Comparison of ENCODE assay signal across 7 mouse cellular contexts in the genomic region with DNA sequence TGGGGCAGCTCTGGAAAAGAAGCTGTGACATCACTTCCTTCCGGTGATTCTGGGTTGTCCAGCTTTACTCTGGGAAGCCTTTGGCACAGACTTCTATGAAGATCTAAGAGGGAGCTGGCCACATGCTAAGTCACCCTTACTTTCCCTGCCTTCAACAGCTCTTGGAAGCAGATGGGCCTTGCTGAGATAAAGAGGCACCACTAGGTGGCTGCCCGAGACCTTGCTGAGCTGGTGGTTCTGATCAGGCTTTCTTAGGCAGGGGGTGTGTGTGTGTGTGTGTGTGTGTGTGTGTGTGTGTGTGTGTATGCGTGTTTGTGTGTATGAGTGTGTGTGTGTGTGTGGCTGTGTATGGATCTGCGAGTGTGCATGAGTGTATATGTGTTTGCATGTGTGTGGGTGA. TPM values are rescaled to one million over a fixed set of nuclear protein-coding genes. Genes with fewer than 3 reads are reported as not detected.
DNase-seq lines count a peak whose midpoint lies in the region; ATAC-seq and TF ChIP-seq lines count a peak whose summit lies in the region.

No protein-coding gene starts in this region.

- no peaks in the 10 kb centered on the region for H3K79me2 ChIP-seq in CH12.LX (replicated peaks; ENCODE audit: control insufficient read depth, extremely low read depth, insufficient read depth, poor library complexity, severe bottlenecking)

- peak in 1 of 2 experiments; percentile 69; a peak in 2 of 4 replicates for TF ChIP-seq CTCF in CH12.LX (conservative IDR thresholded peaks at IDR 0.05 in 1 of 2, IDR thresholded peaks at IDR 0.05 in 1 of 2; ENCODE audit: low read depth in 2 of 2, low read length in 2 of 2)
- peak; percentile 58 for TF ChIP-seq CTCF in left cerebral cortex, adult 2 months (IDR thresholded peaks at IDR 0.05)
- TF ChIP-seq CTCF in small intestine, adult 2 months (IDR thresholded peaks at IDR 0.05; ENCODE audit: extremely low read depth, insufficient read length, insufficient replicate concordance, low read depth, low read length) = peak; percentile 61; the same call in 1 of the 2 replicates

- H3K27me3 ChIP-seq in CH12.LX (replicated peaks) = no peaks in the 10 kb centered on the region
- H3K27me3 ChIP-seq in forebrain, embryonic 11.5 days (ENCODE audit: control insufficient read depth, insufficient read depth, low read length) = no peaks in the 10 kb centered on the region
- no peaks in the 10 kb centered on the region for H3K27me3 ChIP-seq in hindbrain, embryonic 14.5 days (ENCODE audit: control insufficient read depth, insufficient read depth, low read length)
- no peaks in the 10 kb centered on the region for H3K27me3 ChIP-seq in small intestine, adult 2 months (ENCODE audit: control insufficient read depth, insufficient read depth, low read length)

- peak; percentile 74 for ATAC-seq in forebrain, embryonic 11.5 days (replicated peaks; ENCODE audit: low FRiP score)
- ATAC-seq in hindbrain, embryonic 14.5 days (ENCODE audit: low FRiP score) = peak; percentile 78
- peak; percentile 79 for ATAC-seq in megakaryocyte-erythroid progenitor cell, adult 5-6 weeks (replicated peaks; ENCODE audit: low FRiP score, low TSS enrichment, poor library complexity, severe bottlenecking)

- peaks cover 0 to 3% of the 10 kb centered on the region in 2 experiments; a peak in 1 of 4 replicates for H3K4me1 ChIP-seq in CH12.LX (ENCODE audit: control insufficient read depth in 1 of 2, insufficient read depth in 2 of 2)
- H3K4me1 ChIP-seq in forebrain, embryonic 11.5 days (replicated peaks; ENCODE audit: control insufficient read depth, insufficient read depth, low read length) = no peaks in the 10 kb centered on the region
- H3K4me1 ChIP-seq in hindbrain, embryonic 14.5 days (replicated peaks; ENCODE audit: control insufficient read depth, insufficient read depth, low read length) = peaks cover 14% of the 10 kb centered on the region
- H3K4me1 ChIP-seq in small intestine, adult 2 months (ENCODE audit: control insufficient read depth, insufficient read depth, insufficient read length, low read length) = no peaks in the 10 kb centered on the region

- H3K27ac ChIP-seq in CH12.LX (ENCODE audit: insufficient read depth, low read depth) = no peak overlapping the region
- no peak overlapping the region for H3K27ac ChIP-seq in forebrain, embryonic 11.5 days (ENCODE audit: low read depth, low read length)
- H3K27ac ChIP-seq in hindbrain, embryonic 14.5 days = no peak overlapping the region
- no peak overlapping the region for H3K27ac ChIP-seq in left cerebral cortex, adult 2 months
- H3K27ac ChIP-seq in small intestine, adult 2 months (ENCODE audit: insufficient read depth, low read depth, low read length) = no peak overlapping the region

- intact Hi-C loops in left cerebral cortex, adult 2 months (cut with DNase I) = loop anchor here (2.0 to 5.0 kb wide), 3 partner anchors 98 to 343 kb away; no protein-coding TSS in a partner anchor

- no peak overlapping the region for H3K4me2 ChIP-seq in CH12.LX (ENCODE audit: insufficient read depth, low read depth, poor library complexity, severe bottlenecking)
- no peak overlapping the region for H3K4me2 ChIP-seq in forebrain, embryonic 11.5 days (ENCODE audit: low read depth, low read length, severe bottlenecking)
- H3K4me2 ChIP-seq in hindbrain, embryonic 14.5 days (replicated peaks) = no peak overlapping the region

- dilution Hi-C loops in CH12.LX (cut with MboI; ENCODE audit: extremely low pct_ligation_motif_present, extremely low pct_unique_long_range_greater_than_20kb, low sequenced_read_pairs) = no loop called here

- TF ChIP-seq RAD21 in CH12.LX (IDR thresholded peaks at IDR 0.05; ENCODE audit: low read depth, low read length) = peak; percentile 65

- no peaks in the 10 kb centered on the region for H3K9me3 ChIP-seq in CH12.LX (replicated peaks; ENCODE audit: low read length)
- H3K9me3 ChIP-seq in forebrain, embryonic 11.5 days (ENCODE audit: control insufficient read depth, low read length) = no peaks in the 10 kb centered on the region
- no peaks in the 10 kb centered on the region for H3K9me3 ChIP-seq in hindbrain, embryonic 14.5 days (ENCODE audit: control insufficient read depth, low read length)

- no peak overlapping the region for H3K9ac ChIP-seq in CH12.LX (ENCODE audit: insufficient read depth, low read depth)
- no peak overlapping the region for H3K9ac ChIP-seq in forebrain, embryonic 11.5 days (ENCODE audit: low read length)
- no peak overlapping the region for H3K9ac ChIP-seq in hindbrain, embryonic 14.5 days

- TF ChIP-seq POLR2A in CH12.LX (IDR thresholded peaks at IDR 0.05; ENCODE audit: low read depth, low read length) = no peak
- TF ChIP-seq POLR2A in small intestine, adult 2 months (IDR thresholded peaks at IDR 0.05; ENCODE audit: low read depth, low read length) = no peak

- in situ Hi-C loops in CH12.LX (cut with MboI; ENCODE audit: low pct_ligation_motif_present, low pct_unique_long_range_greater_than_20kb, low sequenced_read_pairs) = no loop called here

- no peaks in the 10 kb centered on the region for H3K36me3 ChIP-seq in CH12.LX (replicated peaks in 1 of 2; ENCODE audit: control insufficient read depth in 1 of 2, insufficient read depth in 1 of 2, low read length in 1 of 2)
- H3K36me3 ChIP-seq in forebrain, embryonic 11.5 days (ENCODE audit: control insufficient read depth, insufficient read depth, low read length) = no peaks in the 10 kb centered on the region
- no peaks in the 10 kb centered on the region for H3K36me3 ChIP-seq in hindbrain, embryonic 14.5 days (replicated peaks; ENCODE audit: control insufficient read depth, insufficient read depth)
- no peaks in the 10 kb centered on the region for H3K36me3 ChIP-seq in small intestine, adult 2 months (ENCODE audit: control insufficient read depth, insufficient read depth, low read length)

- no peak overlapping the region for H3K4me3 ChIP-seq in CH12.LX (replicated peaks in 1 of 3; ENCODE audit: low read depth in 2 of 3, low read length in 2 of 3, poor library complexity in 1 of 3)
- no peak overlapping the region for H3K4me3 ChIP-seq in forebrain, embryonic 11.5 days (ENCODE audit: low read depth, low read length)
- no peak overlapping the region for H3K4me3 ChIP-seq in hindbrain, embryonic 14.5 days (replicated peaks; ENCODE audit: low read length)
- H3K4me3 ChIP-seq in left cerebral cortex, adult 2 months = no peak overlapping the region
- no peak overlapping the region for H3K4me3 ChIP-seq in small intestine, adult 2 months (ENCODE audit: low read depth, low read length)

- TF ChIP-seq EP300 in CH12.LX (IDR thresholded peaks at IDR 0.05; ENCODE audit: low read length) = no peak

- DNase-seq in CH12.LX (ENCODE audit: extremely low read depth) (peak; percentile 47), adipocyte (ENCODE audit: low spot score) (peak; percentile 84)
- peak; percentile 67 for DNase-seq in forebrain, embryonic 11.5 days (ENCODE audit: low spot score)
- peak; percentile 77 for DNase-seq in hindbrain, embryonic 14.5 days (ENCODE audit: low spot score)
- peak in 1 of 2 experiments; percentile 49 for DNase-seq in left cerebral cortex, adult 2 months (ENCODE audit: extremely low spot score in 1 of 2, low spot score in 2 of 2)

- WGBS in forebrain, embryonic 11.5 days = 22% methylated on average over 4 of the region's 4 CpGs
- WGBS in hindbrain, embryonic 14.5 days = 33% methylated on average over 4 of the region's 4 CpGs
- WGBS in small intestine, adult 2 months = 41% methylated on average over 4 of the region's 4 CpGs

TF ChIP-seq in CH12.LX, 34 proteins besides CTCF, POLR2A, EP300 and RAD21:
- TF ChIP-seq E2F4 (IDR thresholded peaks at IDR 0.05; ENCODE audit: insufficient replicate concordance, low read depth, low read length) (no peak), SMC3 (IDR thresholded peaks at IDR 0.05; ENCODE audit: low read depth, low read length) (peak; percentile 57)

RNA-seq across cellular contexts. Expression of a gene that starts 13.4 kb away (rescaled TPM):
- total RNA-seq in CH12.LX (2012; rRNA removed) (0.21 and 0.29 TPM in 2 replicates), CH12.LX (2014; rRNA removed) (1.1 and 1.4 TPM in 2 replicates)
- 1.2 and 1.8 TPM in 2 replicates for polyA plus RNA-seq in CH12.LX (2012; ENCODE audit: insufficient read length, low read depth)
- 6.2 and 8.0 TPM in 2 replicates for polyA plus RNA-seq in forebrain, embryonic 11.5 days (2014; fragmentation: Nextera tagmentation; extraction: Ambion mirVana)
- 3.5 and 3.9 TPM in 2 replicates for polyA plus RNA-seq in hindbrain, embryonic 14.5 days (2014; fragmentation: Nextera tagmentation; extraction: Ambion mirVana)
- total RNA-seq in left cerebral cortex, adult 2 months (2021) = 1 to 10 TPM in 1 of 2 experiments, under 1 TPM in 1; 0.81 to 1.3 TPM
- total RNA-seq in megakaryocyte-erythroid progenitor cell, adult 5-6 weeks (2014; fragmentation: Nextera tagmentation) = 1.8 and 8.0 TPM in 2 replicates
- 0.80 and 1.1 TPM in 2 replicates for total RNA-seq in megakaryocyte-erythroid progenitor cell, adult 5-6 weeks (2017)
- polyA plus RNA-seq in small intestine, adult 2 months (2012; rRNA removed) = 1.9 and 3.1 TPM in 2 replicates
